Mouse (Mus musculus): ENCODE results near the gene Hspa1b. TPM values are rescaled to one million over a fixed set of nuclear protein-coding genes. Genes with fewer than 3 reads are reported as not detected.
"Not testable (repeated sequence)": the region's sequence is repeated elsewhere in the genome, so short reads cannot be mapped to it uniquely, and the experiment has no call there.

Hspa1b gene
- polyA plus RNA-seq, 1 experiment: 17.1 TPM

DNA sequence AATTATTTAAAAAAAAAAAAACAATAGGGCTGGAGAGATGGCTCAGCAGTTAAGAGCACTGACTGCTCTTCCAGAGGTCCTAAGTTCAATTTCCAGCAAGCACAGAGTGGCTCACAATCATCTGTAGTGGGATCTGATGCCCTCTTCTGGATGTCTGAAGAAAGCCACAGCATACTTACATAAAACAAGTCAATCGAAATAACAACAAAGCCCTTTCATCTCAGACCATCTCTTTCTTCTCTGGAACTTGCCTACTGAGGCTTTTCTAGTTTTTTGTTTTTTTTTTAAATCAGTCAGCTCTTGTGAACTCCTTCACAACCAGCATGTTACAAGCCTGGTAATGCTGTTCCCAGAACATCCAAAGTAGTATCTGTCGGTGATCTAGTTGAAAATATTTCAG lies 21.6 kb upstream of the Hspa1b start:
- Histone ChIP-seq H3K27ac (ENCODE audit: insufficient read depth, low read depth, low read length) (peak overlapping the region; percentile 25; the same call in 1 of the 2 replicates), H3K36me3 (ENCODE audit: control insufficient read depth, insufficient read depth, low read length) (peaks cover 8% of the 10 kb centered on the region), H3K4me3 (ENCODE audit: low read depth, low read length) (no peak overlapping the region), H3K4me1 (ENCODE audit: control insufficient read depth, insufficient read depth, insufficient read length, low read length) (peaks cover 4% of the 10 kb centered on the region; the same call in 1 of the 2 replicates), H3K27me3 (ENCODE audit: control insufficient read depth, insufficient read depth, low read length) (no peaks in the 10 kb centered on the region)
- 2% methylated on average over 2 of the region's 2 CpGs for WGBS
- no peak for TF ChIP-seq CTCF (IDR thresholded peaks at IDR 0.05; ENCODE audit: extremely low read depth, insufficient read length, insufficient replicate concordance, low read depth, low read length)
- no peak for TF ChIP-seq POLR2A (IDR thresholded peaks at IDR 0.05; ENCODE audit: low read depth, low read length)

DNA sequence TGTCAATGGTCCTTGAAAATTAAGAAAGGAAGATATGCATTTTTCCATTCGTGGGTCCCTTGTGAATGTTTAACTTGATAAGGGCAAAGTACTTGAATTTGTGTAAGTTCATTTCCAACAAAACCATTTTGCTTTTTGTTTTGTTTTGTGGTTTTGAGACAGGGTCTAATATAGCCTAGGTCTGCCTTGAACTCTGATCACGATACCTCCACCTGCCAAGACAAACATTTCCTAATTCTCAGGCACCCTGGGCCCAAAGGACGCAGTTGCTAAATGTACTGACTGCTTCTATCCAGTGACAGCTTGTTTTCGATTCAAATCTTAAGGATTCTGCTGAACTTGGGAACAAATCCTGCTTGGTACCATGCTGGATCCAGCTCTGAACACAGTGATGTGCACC lies 20.6 kb upstream of the Hspa1b start:
- WGBS: 49% methylated on average over 4 of the region's 4 CpGs
- no peak overlapping the region for H3K27ac ChIP-seq (ENCODE audit: insufficient read depth, low read depth, low read length)
- TF ChIP-seq POLR2A (IDR thresholded peaks at IDR 0.05; ENCODE audit: low read depth, low read length) (no peak), CTCF (IDR thresholded peaks at IDR 0.05; ENCODE audit: extremely low read depth, insufficient read length, insufficient replicate concordance, low read depth, low read length) (no peak)

DNA sequence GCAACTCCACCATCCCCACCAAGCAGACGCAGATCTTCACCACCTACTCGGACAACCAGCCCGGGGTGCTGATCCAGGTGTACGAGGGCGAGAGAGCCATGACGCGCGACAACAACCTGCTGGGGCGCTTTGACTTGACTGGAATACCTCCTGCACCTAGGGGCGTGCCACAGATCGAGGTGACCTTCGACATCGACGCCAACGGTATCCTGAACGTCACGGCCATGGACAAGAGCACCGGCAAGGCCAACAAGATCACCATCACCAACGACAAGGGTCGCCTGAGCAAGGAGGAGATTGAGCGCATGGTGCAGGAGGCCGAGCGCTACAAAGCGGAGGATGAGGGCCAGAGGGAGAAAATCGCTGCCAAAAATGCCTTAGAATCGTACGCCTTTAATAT lies 19.2 kb upstream of the Hspa1b start:
- H3K4me3 ChIP-seq (ENCODE audit: low read depth, low read length): no peak overlapping the region
- TF ChIP-seq CTCF (IDR thresholded peaks at IDR 0.05; ENCODE audit: extremely low read depth, insufficient read length, insufficient replicate concordance, low read depth, low read length): no peak
- no peak for TF ChIP-seq POLR2A (IDR thresholded peaks at IDR 0.05; ENCODE audit: low read depth, low read length)
- H3K36me3 ChIP-seq (ENCODE audit: control insufficient read depth, insufficient read depth, low read length): no peaks in the 10 kb centered on the region
- H3K27ac ChIP-seq (ENCODE audit: insufficient read depth, low read depth, low read length): no peak overlapping the region
- H3K27me3 ChIP-seq (ENCODE audit: control insufficient read depth, insufficient read depth, low read length): no peaks in the 10 kb centered on the region
- peaks cover 4% of the 10 kb centered on the region; the same call in 1 of the 2 replicates for H3K4me1 ChIP-seq (ENCODE audit: control insufficient read depth, insufficient read depth, insufficient read length, low read length)
- 93% methylated on average over 27 of the region's 27 CpGs for WGBS

More for the DNA sequence above, 20.6 kb upstream of the Hspa1b start:
- no peak overlapping the region for H3K4me3 ChIP-seq (ENCODE audit: low read depth, low read length)
- H3K27me3 ChIP-seq (ENCODE audit: control insufficient read depth, insufficient read depth, low read length): no peaks in the 10 kb centered on the region
- peaks cover 4% of the 10 kb centered on the region; the same call in 1 of the 2 replicates for H3K4me1 ChIP-seq (ENCODE audit: control insufficient read depth, insufficient read depth, insufficient read length, low read length)
- no peaks in the 10 kb centered on the region; the same call in 1 of the 2 replicates for H3K36me3 ChIP-seq (ENCODE audit: control insufficient read depth, insufficient read depth, low read length)

DNA sequence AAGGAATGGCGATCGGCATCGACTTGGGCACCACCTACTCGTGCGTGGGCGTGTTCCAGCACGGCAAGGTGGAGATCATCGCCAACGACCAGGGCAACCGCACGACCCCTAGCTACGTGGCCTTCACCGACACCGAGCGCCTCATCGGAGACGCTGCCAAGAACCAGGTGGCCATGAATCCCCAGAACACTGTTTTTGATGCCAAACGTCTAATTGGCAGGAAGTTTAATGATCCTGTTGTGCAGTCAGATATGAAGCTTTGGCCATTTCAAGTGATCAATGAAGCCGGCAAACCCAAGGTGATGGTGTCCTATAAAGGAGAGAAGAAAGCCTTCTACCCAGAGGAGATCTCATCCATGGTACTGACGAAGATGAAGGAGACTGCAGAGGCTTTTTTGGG lies 18.0 kb upstream of the Hspa1b start:
- Histone ChIP-seq H3K4me1 (ENCODE audit: control insufficient read depth, insufficient read depth, insufficient read length, low read length) (peaks cover 4% of the 10 kb centered on the region; the same call in 1 of the 2 replicates), H3K27me3 (ENCODE audit: control insufficient read depth, insufficient read depth, low read length) (no peaks in the 10 kb centered on the region), H3K27ac (ENCODE audit: insufficient read depth, low read depth, low read length) (no peak overlapping the region), H3K36me3 (ENCODE audit: control insufficient read depth, insufficient read depth, low read length) (no peaks in the 10 kb centered on the region), H3K4me3 (ENCODE audit: low read depth, low read length) (no peak overlapping the region)
- WGBS: 96% methylated on average over 20 of the region's 20 CpGs
- TF ChIP-seq POLR2A (IDR thresholded peaks at IDR 0.05; ENCODE audit: low read depth, low read length): no peak

DNA sequence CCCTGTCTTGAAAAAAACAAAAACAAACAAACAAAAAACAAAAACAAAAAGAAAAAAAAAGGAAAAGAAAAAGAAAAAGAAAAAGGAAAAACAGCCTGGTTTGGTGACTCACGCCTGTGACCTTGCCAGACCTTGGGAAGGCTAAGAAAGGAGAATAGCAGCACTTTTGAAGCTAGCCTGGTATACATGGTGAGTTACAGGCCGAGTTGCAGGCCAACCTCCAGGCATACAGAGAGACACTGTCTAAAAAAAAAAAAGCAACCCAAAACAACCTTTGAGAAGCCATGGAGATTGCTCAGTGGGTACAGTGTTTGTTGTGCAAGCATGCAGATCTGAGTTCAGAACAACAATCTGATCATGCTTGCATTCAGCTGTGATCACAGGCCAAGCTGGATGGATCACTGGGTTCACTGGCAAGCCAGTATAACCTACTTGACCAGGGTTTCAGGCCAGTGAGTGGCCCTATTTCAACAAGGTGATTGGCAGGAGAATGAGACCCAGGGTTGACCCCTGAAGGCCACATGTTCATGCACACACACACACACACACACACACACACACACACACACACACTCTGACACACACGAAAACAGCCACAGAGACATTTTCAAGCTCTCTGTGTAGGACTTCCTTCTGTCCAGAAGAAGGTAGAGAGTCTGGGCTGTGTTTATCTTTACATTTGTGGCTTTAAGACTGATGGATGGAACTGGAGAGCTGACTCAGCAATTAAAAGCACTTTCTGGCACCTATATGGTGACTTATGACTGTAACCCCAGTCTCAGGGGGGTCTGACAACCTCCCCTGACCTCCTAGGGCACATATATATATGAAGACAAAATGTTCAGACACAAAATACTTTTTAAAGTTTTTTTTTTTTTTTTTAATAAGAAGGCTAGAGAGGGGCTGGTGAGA lies 16.8 kb upstream of the Hspa1b start:
- peaks cover 2% of the 10 kb centered on the region; the same call in 1 of the 2 replicates for H3K4me1 ChIP-seq (ENCODE audit: control insufficient read depth, insufficient read depth, insufficient read length, low read length)
- no peak overlapping the region for H3K27ac ChIP-seq (ENCODE audit: insufficient read depth, low read depth, low read length)
- TF ChIP-seq CTCF (IDR thresholded peaks at IDR 0.05; ENCODE audit: extremely low read depth, insufficient read length, insufficient replicate concordance, low read depth, low read length) (no peak), POLR2A (IDR thresholded peaks at IDR 0.05; ENCODE audit: low read depth, low read length) (no peak)
- H3K4me3 ChIP-seq (ENCODE audit: low read depth, low read length): no peak overlapping the region
- no peaks in the 10 kb centered on the region for H3K27me3 ChIP-seq (ENCODE audit: control insufficient read depth, insufficient read depth, low read length)
- no peaks in the 10 kb centered on the region for H3K36me3 ChIP-seq (ENCODE audit: control insufficient read depth, insufficient read depth, low read length)
- WGBS: 91% methylated on average over 3 of the region's 3 CpGs

DNA sequence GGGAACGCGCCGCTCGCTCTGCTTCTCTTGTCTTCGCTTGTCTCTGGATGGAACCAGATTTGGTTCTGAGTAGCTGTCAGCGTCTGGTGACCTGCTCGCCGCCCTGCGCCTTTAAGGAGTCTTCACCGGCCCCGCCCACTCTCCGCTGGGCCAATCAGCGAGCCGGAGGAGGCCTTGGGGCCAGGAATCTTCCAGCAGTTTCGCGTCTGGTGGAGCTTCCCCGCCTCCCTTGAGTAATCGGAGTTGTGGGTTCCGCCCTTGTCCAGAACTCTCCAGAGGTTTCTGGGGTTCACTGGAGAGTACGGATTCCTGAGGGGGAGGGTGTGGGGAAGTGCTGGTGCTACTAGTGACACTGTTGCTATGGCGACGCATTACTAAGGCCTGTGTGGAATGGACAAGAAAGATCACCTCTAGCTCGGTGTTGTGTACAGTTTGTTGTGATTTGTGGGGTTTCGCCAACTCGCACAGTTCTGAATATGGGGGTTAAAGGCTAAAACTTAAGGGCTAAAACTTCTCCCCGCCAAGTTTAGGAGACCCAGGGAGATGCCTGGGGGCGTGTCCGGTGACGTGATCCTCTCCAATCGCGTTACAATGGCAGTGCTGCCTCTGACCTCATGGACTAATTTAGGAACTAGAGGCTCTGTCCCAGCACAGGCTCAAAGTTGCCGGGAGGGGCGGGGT lies 13.2 kb upstream of the Hspa1b start, which contains the start of the genes Hspa1a and Hspa1l:
TSS of gene Hspa1a (minus strand) at position 88 of the 681 bp plus-strand sequence.
TSS of gene Hspa1l (plus strand) at position 635 of the 681 bp plus-strand sequence.
- H3K27ac ChIP-seq (ENCODE audit: insufficient read depth, low read depth, low read length): peak within 1 kb of the TSS; percentile 55
- TF ChIP-seq POLR2A (IDR thresholded peaks at IDR 0.05; ENCODE audit: low read depth, low read length): peak; percentile 60; the same call in 1 of the 2 replicates
- H3K4me3 ChIP-seq (ENCODE audit: low read depth, low read length): peak within 1 kb of the TSS; percentile 62
- 2% methylated on average over 33 of the region's 33 CpGs for WGBS
- not testable (repeated sequence) for H3K36me3 ChIP-seq (ENCODE audit: control insufficient read depth, insufficient read depth, low read length); H3K27me3 ChIP-seq (ENCODE audit: control insufficient read depth, insufficient read depth, low read length); H3K4me1 ChIP-seq (ENCODE audit: control insufficient read depth, insufficient read depth, insufficient read length, low read length)

DNA sequence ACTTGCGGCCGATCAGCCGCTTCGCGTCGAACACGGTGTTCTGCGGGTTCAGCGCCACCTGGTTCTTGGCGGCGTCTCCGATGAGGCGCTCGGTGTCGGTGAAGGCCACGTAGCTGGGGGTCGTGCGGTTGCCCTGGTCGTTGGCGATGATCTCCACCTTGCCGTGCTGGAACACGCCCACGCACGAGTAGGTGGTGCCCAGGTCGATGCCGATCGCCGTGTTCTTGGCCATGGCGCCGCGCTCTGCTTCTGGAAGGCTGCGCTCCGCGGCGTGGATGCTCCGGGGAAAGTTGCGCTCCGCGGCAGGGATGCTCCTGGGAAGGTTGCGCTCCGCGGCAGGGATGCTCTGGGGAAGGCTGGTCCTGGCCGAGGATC lies 12.6 kb upstream of the Hspa1b start:
- not testable (repeated sequence) for H3K36me3 ChIP-seq (ENCODE audit: control insufficient read depth, insufficient read depth, low read length); H3K27ac ChIP-seq (ENCODE audit: insufficient read depth, low read depth, low read length); H3K4me1 ChIP-seq (ENCODE audit: control insufficient read depth, insufficient read depth, insufficient read length, low read length); H3K27me3 ChIP-seq (ENCODE audit: control insufficient read depth, insufficient read depth, low read length)
- peak overlapping the region; percentile 62 for H3K4me3 ChIP-seq (ENCODE audit: low read depth, low read length)
- 1% methylated on average over 32 of the region's 43 CpGs for WGBS

DNA sequence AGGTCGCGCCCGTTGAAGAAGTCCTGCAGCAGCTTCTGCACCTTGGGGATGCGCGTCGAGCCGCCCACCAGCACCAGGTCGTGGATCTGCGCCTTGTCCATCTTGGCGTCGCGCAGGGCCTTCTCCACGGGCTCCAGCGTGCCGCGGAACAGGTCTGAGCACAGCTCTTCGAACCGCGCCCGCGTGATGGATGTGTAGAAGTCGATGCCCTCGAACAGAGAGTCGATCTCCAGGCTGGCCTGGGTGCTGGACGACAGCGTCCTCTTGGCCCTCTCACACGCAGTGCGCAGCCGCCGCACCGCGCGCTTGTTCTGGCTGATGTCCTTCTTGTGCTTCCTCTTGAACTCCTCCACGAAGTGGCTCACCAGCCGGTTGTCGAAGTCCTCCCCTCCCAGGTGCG lies 11.8 kb upstream of the Hspa1b start:
- H3K27ac ChIP-seq (ENCODE audit: insufficient read depth, low read depth, low read length); H3K27me3 ChIP-seq (ENCODE audit: control insufficient read depth, insufficient read depth, low read length); H3K4me1 ChIP-seq (ENCODE audit: control insufficient read depth, insufficient read depth, insufficient read length, low read length); H3K36me3 ChIP-seq (ENCODE audit: control insufficient read depth, insufficient read depth, low read length); H3K4me3 ChIP-seq (ENCODE audit: low read depth, low read length): not testable (repeated sequence)
- WGBS: 31% methylated on average over 26 of the region's 37 CpGs

DNA sequence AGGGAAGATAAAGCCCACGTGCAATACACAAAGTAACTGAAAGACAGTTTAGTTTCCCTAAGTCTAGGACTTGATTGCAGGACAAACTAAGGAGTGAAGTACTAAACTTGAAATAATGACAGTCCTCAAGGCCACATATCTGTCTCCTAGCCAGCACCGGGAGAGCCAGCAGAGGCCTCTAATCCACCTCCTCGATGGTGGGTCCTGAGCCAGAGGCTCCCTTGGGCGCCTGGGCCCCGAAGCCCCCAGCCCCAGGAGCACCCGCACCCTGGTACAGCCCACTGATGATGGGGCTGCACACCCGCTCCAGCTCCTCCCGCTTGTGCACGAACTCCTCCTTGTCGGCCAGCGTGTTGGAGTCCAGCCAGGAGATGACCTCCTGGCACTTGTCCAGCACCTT lies 10.8 kb upstream of the Hspa1b start, which contains the start of gene Gm20481:
TSS of gene Gm20481 (plus strand) at position 91 of the 400 bp plus-strand sequence.
- H3K4me3 ChIP-seq (ENCODE audit: low read depth, low read length); H3K27ac ChIP-seq (ENCODE audit: insufficient read depth, low read depth, low read length); H3K27me3 ChIP-seq (ENCODE audit: control insufficient read depth, insufficient read depth, low read length); H3K36me3 ChIP-seq (ENCODE audit: control insufficient read depth, insufficient read depth, low read length); H3K4me1 ChIP-seq (ENCODE audit: control insufficient read depth, insufficient read depth, insufficient read length, low read length): not testable (repeated sequence)
- WGBS: 47% methylated on average over 8 of the region's 11 CpGs

Measured in small intestine, adult 2 months (tissue).